Mouse (Mus musculus): ENCODE measurements at regions not wholly inside any gene's neighbourhood (a gene's known extent, or its start where the extent isn't known, plus 50 kb on each side); places are given as distances from the start of the nearest gene placed in this dataset.

GRCm38 (mm10) chr12:110393555-110393954, 53.4 kb upstream of the Ppp2r5c start:
- 84% methylated on average over 7 of the region's 7 CpGs for WGBS
- no peak overlapping the region for H3K27ac ChIP-seq (replicated peaks; ENCODE audit: low read depth, low read length)
- DNase-seq (ENCODE audit: low spot score) (no peak), ATAC-seq (ENCODE audit: insufficient number of reproducible peaks, low FRiP score, low TSS enrichment, low read depth) (no peak)
- no peaks in the 10 kb centered on the region for H3K36me3 ChIP-seq (ENCODE audit: control insufficient read depth, insufficient read depth, low read length)
- no peaks in the 10 kb centered on the region for H3K27me3 ChIP-seq (ENCODE audit: control insufficient read depth, insufficient read depth, low read length)
- H3K9me3 ChIP-seq (ENCODE audit: control insufficient read depth, low read length) = no peaks in the 10 kb centered on the region
- H3K9ac ChIP-seq (ENCODE audit: low read length) = no peak overlapping the region
- H3K4me3 ChIP-seq (ENCODE audit: low read depth, low read length) = no peak overlapping the region
- no peak overlapping the region for H3K4me2 ChIP-seq (ENCODE audit: low read depth, severe bottlenecking)
- no peaks in the 10 kb centered on the region for H3K4me1 ChIP-seq (ENCODE audit: control insufficient read depth, insufficient read depth, low read length)

All from limb, embryonic 11.5 days (tissue).